Mouse (Mus musculus): ENCODE measurements around the gene Arhgap29. TPM values are rescaled to one million over a fixed set of nuclear protein-coding genes. Genes with fewer than 3 reads are reported as not detected.

Arhgap29 gene
- polyA plus RNA-seq, 1 experiment from 2014 or later, result 36.7 TPM

GRCm38 (mm10) chr3:122012464-122012863 is 60.1 kb downstream of the Arhgap29 start:
- Histone ChIP-seq H3K4me2 (no peak overlapping the region), H3K9ac (ENCODE audit: low read length) (no peak overlapping the region), H3K4me1 (ENCODE audit: control insufficient read depth, insufficient read depth, low read length) (no peaks in the 10 kb centered on the region), H3K27me3 (ENCODE audit: control insufficient read depth, insufficient read depth, low read length) (no peaks in the 10 kb centered on the region), H3K27ac (ENCODE audit: low read depth, low read length) (no peak overlapping the region), H3K4me3 (ENCODE audit: low read depth, low read length) (no peak overlapping the region), H3K36me3 (ENCODE audit: control insufficient read depth, insufficient read depth, low read length) (no peaks in the 10 kb centered on the region), H3K9me3 (ENCODE audit: control insufficient read depth, low read length) (no peaks in the 10 kb centered on the region)
- 83% methylated on average over 1 of the region's 1 CpGs for WGBS
- ATAC-seq (ENCODE audit: low FRiP score) (no peak), DNase-seq (ENCODE audit: low spot score, missing footprints) (no peak)

- no peak overlapping the region for H3K9ac ChIP-seq (ENCODE audit: low read length)
- no peaks in the 10 kb centered on the region for H3K9me3 ChIP-seq (ENCODE audit: control insufficient read depth, low read length)
- H3K4me1 ChIP-seq (ENCODE audit: control insufficient read depth, insufficient read depth, low read length), result no peaks in the 10 kb centered on the region
- H3K4me3 ChIP-seq (ENCODE audit: low read depth, low read length), result no peak overlapping the region
- no peak overlapping the region for H3K4me2 ChIP-seq
- no peak for DNase-seq (ENCODE audit: low spot score, missing footprints)
- WGBS, result 94% methylated on average over 7 of the region's 7 CpGs
- H3K36me3 ChIP-seq (ENCODE audit: control insufficient read depth, insufficient read depth, low read length), result no peaks in the 10 kb centered on the region
- no peak for ATAC-seq (ENCODE audit: low FRiP score)
- no peak overlapping the region for H3K27ac ChIP-seq (ENCODE audit: low read depth, low read length)
- H3K27me3 ChIP-seq (ENCODE audit: control insufficient read depth, insufficient read depth, low read length), result no peaks in the 10 kb centered on the region
These were observed 66.1 kb downstream of the Arhgap29 start for GRCm38 (mm10) chr3:122018421-122018820.

GRCm38 (mm10) chr3:122019159-122019558 is 66.8 kb downstream of the Arhgap29 start:
- WGBS, result 94% methylated on average over 5 of the region's 5 CpGs
- no peak for ATAC-seq (ENCODE audit: low FRiP score)

GRCm38 (mm10) chr3:122021029-122021652 is 68.8 kb downstream of the Arhgap29 start:
- no peak for ATAC-seq (ENCODE audit: low FRiP score)
- WGBS, result 83% methylated on average over 8 of the region's 8 CpGs

More at GRCm38 (mm10) chr3:122019159-122019558, 66.8 kb downstream of the Arhgap29 start:
- no peak overlapping the region for H3K9ac ChIP-seq (ENCODE audit: low read length)
- no peaks in the 10 kb centered on the region for H3K27me3 ChIP-seq (ENCODE audit: control insufficient read depth, insufficient read depth, low read length)
- H3K4me1 ChIP-seq (ENCODE audit: control insufficient read depth, insufficient read depth, low read length), result no peaks in the 10 kb centered on the region
- H3K4me3 ChIP-seq (ENCODE audit: low read depth, low read length), result no peak overlapping the region
- H3K27ac ChIP-seq (ENCODE audit: low read depth, low read length), result no peak overlapping the region
- no peaks in the 10 kb centered on the region for H3K36me3 ChIP-seq (ENCODE audit: control insufficient read depth, insufficient read depth, low read length)
- H3K4me2 ChIP-seq, result no peak overlapping the region
- no peak for DNase-seq (ENCODE audit: low spot score, missing footprints)
- H3K9me3 ChIP-seq (ENCODE audit: control insufficient read depth, low read length), result no peaks in the 10 kb centered on the region

GRCm38 (mm10) chr3:122022355-122022754 is 70.0 kb downstream of the Arhgap29 start:
- H3K27ac ChIP-seq (ENCODE audit: low read depth, low read length), result no peak overlapping the region
- no peak overlapping the region for H3K4me3 ChIP-seq (ENCODE audit: low read depth, low read length)
- 87% methylated on average over 3 of the region's 3 CpGs for WGBS
- no peak overlapping the region for H3K4me2 ChIP-seq
- H3K27me3 ChIP-seq (ENCODE audit: control insufficient read depth, insufficient read depth, low read length), result no peaks in the 10 kb centered on the region
- no peaks in the 10 kb centered on the region for H3K9me3 ChIP-seq (ENCODE audit: control insufficient read depth, low read length)
- H3K9ac ChIP-seq (ENCODE audit: low read length), result no peak overlapping the region
- H3K36me3 ChIP-seq (ENCODE audit: control insufficient read depth, insufficient read depth, low read length), result no peaks in the 10 kb centered on the region
- ATAC-seq (ENCODE audit: low FRiP score) (no peak), DNase-seq (ENCODE audit: low spot score, missing footprints) (no peak)
- H3K4me1 ChIP-seq (ENCODE audit: control insufficient read depth, insufficient read depth, low read length), result no peaks in the 10 kb centered on the region

More at GRCm38 (mm10) chr3:122021029-122021652, 68.8 kb downstream of the Arhgap29 start:
- H3K36me3 ChIP-seq (ENCODE audit: control insufficient read depth, insufficient read depth, low read length), result no peaks in the 10 kb centered on the region
- no peaks in the 10 kb centered on the region for H3K27me3 ChIP-seq (ENCODE audit: control insufficient read depth, insufficient read depth, low read length)
- H3K9ac ChIP-seq (ENCODE audit: low read length), result no peak overlapping the region
- DNase-seq (ENCODE audit: low spot score, missing footprints), result no peak
- no peaks in the 10 kb centered on the region for H3K9me3 ChIP-seq (ENCODE audit: control insufficient read depth, low read length)
- H3K27ac ChIP-seq (ENCODE audit: low read depth, low read length), result no peak overlapping the region
- no peaks in the 10 kb centered on the region for H3K4me1 ChIP-seq (ENCODE audit: control insufficient read depth, insufficient read depth, low read length)
- H3K4me3 ChIP-seq (ENCODE audit: low read depth, low read length), result no peak overlapping the region
- no peak overlapping the region for H3K4me2 ChIP-seq

GRCm38 (mm10) chr3:122026676-122027075 is 74.3 kb downstream of the Arhgap29 start:
- Histone ChIP-seq H3K4me1 (ENCODE audit: control insufficient read depth, insufficient read depth, low read length) (no peaks in the 10 kb centered on the region), H3K9me3 (ENCODE audit: control insufficient read depth, low read length) (no peaks in the 10 kb centered on the region), H3K4me3 (ENCODE audit: low read depth, low read length) (no peak overlapping the region), H3K9ac (ENCODE audit: low read length) (no peak overlapping the region), H3K27ac (ENCODE audit: low read depth, low read length) (no peak overlapping the region), H3K4me2 (no peak overlapping the region), H3K36me3 (ENCODE audit: control insufficient read depth, insufficient read depth, low read length) (no peaks in the 10 kb centered on the region), H3K27me3 (ENCODE audit: control insufficient read depth, insufficient read depth, low read length) (no peaks in the 10 kb centered on the region)
- DNase-seq (ENCODE audit: low spot score, missing footprints), result no peak
- 75% methylated on average over 5 of the region's 5 CpGs for WGBS
- no peak for ATAC-seq (ENCODE audit: low FRiP score)

GRCm38 (mm10) chr3:122027776-122028175 is 75.4 kb downstream of the Arhgap29 start:
- ATAC-seq (ENCODE audit: low FRiP score), result no peak
- no peaks in the 10 kb centered on the region for H3K4me1 ChIP-seq (ENCODE audit: control insufficient read depth, insufficient read depth, low read length)
- no peak overlapping the region for H3K27ac ChIP-seq (ENCODE audit: low read depth, low read length)
- 90% methylated on average over 8 of the region's 8 CpGs for WGBS
- no peak overlapping the region for H3K4me3 ChIP-seq (ENCODE audit: low read depth, low read length)
- DNase-seq (ENCODE audit: low spot score, missing footprints), result no peak
- no peak overlapping the region for H3K4me2 ChIP-seq
- H3K27me3 ChIP-seq (ENCODE audit: control insufficient read depth, insufficient read depth, low read length), result no peaks in the 10 kb centered on the region
- no peaks in the 10 kb centered on the region for H3K36me3 ChIP-seq (ENCODE audit: control insufficient read depth, insufficient read depth, low read length)
- no peak overlapping the region for H3K9ac ChIP-seq (ENCODE audit: low read length)
- no peaks in the 10 kb centered on the region for H3K9me3 ChIP-seq (ENCODE audit: control insufficient read depth, low read length)

- no peaks in the 10 kb centered on the region for H3K36me3 ChIP-seq (ENCODE audit: control insufficient read depth, insufficient read depth, low read length)
- H3K27ac ChIP-seq (ENCODE audit: low read depth, low read length), result no peak overlapping the region
- H3K4me1 ChIP-seq (ENCODE audit: control insufficient read depth, insufficient read depth, low read length), result no peaks in the 10 kb centered on the region
- no peak for ATAC-seq (ENCODE audit: low FRiP score)
- H3K4me2 ChIP-seq, result no peak overlapping the region
- WGBS, result 82% methylated on average over 9 of the region's 9 CpGs
- no peak overlapping the region for H3K9ac ChIP-seq (ENCODE audit: low read length)
- H3K9me3 ChIP-seq (ENCODE audit: control insufficient read depth, low read length), result no peaks in the 10 kb centered on the region; the same call in 1 of the 2 replicates
- H3K27me3 ChIP-seq (ENCODE audit: control insufficient read depth, insufficient read depth, low read length), result no peaks in the 10 kb centered on the region
- no peak overlapping the region for H3K4me3 ChIP-seq (ENCODE audit: low read depth, low read length)
- no peak for DNase-seq (ENCODE audit: low spot score, missing footprints)
These were observed 81.0 kb downstream of the Arhgap29 start for GRCm38 (mm10) chr3:122033248-122033837.

- Histone ChIP-seq H3K36me3 (ENCODE audit: control insufficient read depth, insufficient read depth, low read length) (no peaks in the 10 kb centered on the region), H3K4me3 (ENCODE audit: low read depth, low read length) (no peak overlapping the region), H3K27me3 (ENCODE audit: control insufficient read depth, insufficient read depth, low read length) (no peaks in the 10 kb centered on the region), H3K4me2 (no peak overlapping the region), H3K9ac (ENCODE audit: low read length) (no peak overlapping the region), H3K9me3 (ENCODE audit: control insufficient read depth, low read length) (no peaks in the 10 kb centered on the region; the same call in 1 of the 2 replicates), H3K4me1 (ENCODE audit: control insufficient read depth, insufficient read depth, low read length) (no peaks in the 10 kb centered on the region), H3K27ac (ENCODE audit: low read depth, low read length) (no peak overlapping the region)
- DNase-seq (ENCODE audit: low spot score, missing footprints), result no peak
- WGBS, result 93% methylated on average over 5 of the region's 5 CpGs
- no peak for ATAC-seq (ENCODE audit: low FRiP score)
These were observed 81.9 kb downstream of the Arhgap29 start for GRCm38 (mm10) chr3:122034240-122034639.
